Mouse (Mus musculus) heart, postnatal 0 days (tissue): Measurements from ENCODE around the gene Vtn. TPM values are rescaled to one million over a fixed set of nuclear protein-coding genes. Genes with fewer than 3 reads are reported as not detected.
"Not testable (repeated sequence)": the region's sequence is repeated elsewhere in the genome, so short reads cannot be mapped to it uniquely, and the experiment has no call there.

Experiments
- ATAC-seq: fragments of 200-750 bp; cut with Nextera tagmentation; 2 replicates; pipeline ENCODE4 v1.8.0; 2017; ENCODE audit warnings: low read depth, moderate number of reproducible peaks, moderate library complexity; ENCODE audit not compliant: insufficient read depth
- DNase-seq: peaks from one replicate; pipeline ENCODE4 v3.0.0-alpha.2; 2016; ENCODE audit warnings: low spot score
- H3K27ac ChIP-seq: fragments of 300-500 bp; sonication (generic); 2 replicates; pipeline ENCODE4 v1.5.1; 2014; ENCODE audit warnings: low read depth, mild to moderate bottlenecking
- H3K27me3 ChIP-seq: fragments of 300-500 bp; sonication (generic); 2 replicates; pipeline ENCODE4 v1.6.1; 2014; ENCODE audit warnings: low read length, mixed read lengths; ENCODE audit not compliant: control insufficient read depth, insufficient read depth
- H3K36me3 ChIP-seq: fragments of 300-500 bp; sonication (generic); replicated peaks from 2 replicates; pipeline ENCODE4 v1.6.1; 2014; ENCODE audit warnings: low read length, mixed read lengths; ENCODE audit not compliant: control insufficient read depth, insufficient read depth
- H3K4me1 ChIP-seq: fragments of 300-500 bp; sonication (generic); 2 replicates; pipeline ENCODE4 v1.6.1; 2014; ENCODE audit warnings: antibody characterized with exemption; ENCODE audit not compliant: control insufficient read depth, insufficient read depth
- H3K4me2 ChIP-seq: fragments of 300-500 bp; sonication (generic); 2 replicates; pipeline ENCODE4 v1.6.1; 2014; ENCODE audit warnings: low read depth, mild to moderate bottlenecking, low read length, moderate library complexity
- H3K4me3 ChIP-seq: fragments of 300-500 bp; sonication (generic); 2 replicates; pipeline ENCODE4 v1.5.1; 2014; ENCODE audit warnings: low read depth, low read length
- H3K9ac ChIP-seq: fragments of 300-500 bp; sonication (generic); replicated peaks from 2 replicates; pipeline ENCODE4 v1.6.1; 2014; ENCODE audit warnings: low read depth, low read length, mixed read lengths
- H3K9me3 ChIP-seq: fragments of 300-500 bp; sonication (generic); replicated peaks from 2 replicates; pipeline ENCODE4 v1.6.1; 2016; ENCODE audit warnings: low read length; ENCODE audit not compliant: control insufficient read depth
- CTCF ChIP-seq: IDR thresholded peaks from 2 replicates; pipeline ENCODE4 v1.5.1; 2016; ENCODE audit warnings: antibody characterized with exemption, control low read depth, low read depth
- EP300 ChIP-seq: IDR thresholded peaks from 2 replicates; pipeline ENCODE4 v1.6.1; 2016; ENCODE audit warnings: antibody characterized with exemption, low read depth
- WGBS: fragments of 180-500 bp; shearing (Covaris S2); extraction: QIAGEN DNeasy Blood & Tissue Kit; methylation state at CpG from one replicate; pipeline ENCODE4 v1.1.7; 2014; 5-methylcytosine and 5-hydroxymethylcytosine counted together
- polyA plus RNA-seq: library from polyadenylated mRNA; unstranded; fragments of >200 nt; fragmentation: Nextera tagmentation; extraction: Ambion mirVana; gene quantifications from 2 replicates; pipeline ENCODE4 v1.2.1, GENCODE M21; 2015
- total RNA-seq: library from RNA; depleted of rRNA; stranded (reverse); fragments of >200 nt; gene quantifications from 2 replicates; pipeline ENCODE4 v1.2.3, GENCODE M21; 2014; ENCODE audit warnings: low replicate concordance

Gene Vtn
- total and polyA plus RNA-seq, 2 experiments from 2014 or later, result 0.73 to 2.7 TPM

DNA sequence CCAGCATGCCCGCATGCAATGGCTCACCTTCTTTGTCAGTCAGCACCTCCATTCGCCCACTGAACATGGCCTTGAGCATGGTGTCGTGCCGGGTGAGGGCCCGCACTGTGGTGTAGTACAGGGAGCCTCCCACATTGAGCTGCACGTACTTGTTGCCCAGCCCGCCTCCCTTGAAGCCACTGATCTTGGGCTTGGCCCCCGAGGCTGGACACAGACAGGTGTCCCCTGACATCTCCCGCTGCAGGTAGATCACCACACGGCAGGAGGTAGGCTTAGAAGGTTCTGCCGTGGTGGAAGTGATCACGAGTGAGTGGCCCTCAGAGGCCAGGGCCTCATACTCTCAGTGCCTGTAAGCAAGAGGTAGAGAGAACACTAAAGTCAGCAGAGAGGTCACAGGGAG lies 31.1 kb downstream of the Vtn start:
- ATAC-seq (no peak), DNase-seq (no peak)
- 86% methylated on average over 12 of the region's 12 CpGs for WGBS
- Histone ChIP-seq H3K4me3 (no peak overlapping the region), H3K36me3 (peaks cover 57% of the 10 kb centered on the region), H3K9me3 (no peaks in the 10 kb centered on the region), H3K4me2 (peak overlapping the region; percentile 15; the same call in 1 of the 2 replicates), H3K4me1 (peaks cover 6% of the 10 kb centered on the region), H3K9ac (no peak overlapping the region), H3K27me3 (no peaks in the 10 kb centered on the region), H3K27ac (peak overlapping the region; percentile 79)
- TF ChIP-seq EP300, result no peak
- TF ChIP-seq CTCF, result no peak

DNA sequence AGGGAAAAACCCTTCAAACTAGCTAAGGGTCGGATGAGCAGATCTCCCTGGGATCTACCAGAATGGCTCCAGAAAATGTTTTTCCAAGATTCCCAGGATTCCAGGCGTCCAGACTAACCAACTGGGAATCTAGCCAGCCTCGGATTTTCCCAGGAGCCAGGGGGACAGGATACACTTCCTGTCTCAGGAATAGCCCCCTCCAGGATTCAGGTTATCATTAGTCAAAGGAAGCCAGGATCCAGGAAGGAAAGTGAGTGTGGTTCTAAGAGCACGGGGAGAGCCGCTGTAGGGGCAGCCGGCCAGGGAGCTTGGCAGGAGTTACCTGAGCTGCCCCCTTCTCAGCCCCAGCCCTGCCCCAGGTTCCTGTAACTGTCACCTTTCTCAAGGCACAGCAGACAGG lies 32.2 kb downstream of the Vtn start:
- Histone ChIP-seq H3K36me3 (peaks cover 47% of the 10 kb centered on the region), H3K4me1 (peaks cover 11% of the 10 kb centered on the region), H3K9me3 (no peaks in the 10 kb centered on the region), H3K27ac (peak overlapping the region; percentile 79), H3K27me3 (no peaks in the 10 kb centered on the region), H3K4me2 (peak overlapping the region; percentile 15; the same call in 1 of the 2 replicates), H3K9ac (peak overlapping the region; percentile 15; the same call in 1 of the 2 replicates), H3K4me3 (no peak overlapping the region)
- DNase-seq, result peak; percentile 61
- TF ChIP-seq CTCF (no peak), EP300 (peak; percentile 80)
- WGBS, result 51% methylated on average over 6 of the region's 6 CpGs
- ATAC-seq, result peak; percentile 6; the same call in 1 of the 2 replicates

DNA sequence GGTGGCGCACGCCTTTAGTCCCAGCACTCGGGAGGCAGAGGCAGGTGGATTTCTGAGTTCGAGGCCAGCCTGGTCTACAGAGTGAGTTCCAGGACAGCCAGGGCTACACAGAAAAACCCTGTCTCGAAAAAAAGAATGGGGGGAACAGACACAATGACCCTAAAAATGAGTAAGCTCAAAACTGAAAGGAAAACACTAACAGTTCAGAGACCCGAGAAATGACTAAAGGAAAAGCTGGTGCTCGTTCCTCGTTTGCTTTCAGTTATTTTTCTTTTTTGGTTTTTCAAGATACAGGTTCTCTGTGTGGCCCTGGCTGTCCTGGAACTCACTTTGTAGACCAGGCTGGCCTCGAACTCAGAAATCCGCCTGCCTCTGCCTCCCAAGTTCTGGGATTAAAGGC lies 32.6 kb downstream of the Vtn start:
- Histone ChIP-seq H3K9ac (0 out of 2 replicates have a peak overlapping the region, but pooled peaks have one; percentile 15), H3K4me2 (0 out of 2 replicates have a peak overlapping the region, but pooled peaks have one; percentile 6), H3K36me3 (peaks cover 42% of the 10 kb centered on the region), H3K27ac (peak overlapping the region; percentile 79), H3K4me1 (peaks cover 11% of the 10 kb centered on the region)
- not testable (repeated sequence) for H3K4me3 ChIP-seq, DNase-seq, H3K9me3 ChIP-seq, ATAC-seq, H3K27me3 ChIP-seq
- 80% methylated on average over 6 of the region's 10 CpGs for WGBS

DNA sequence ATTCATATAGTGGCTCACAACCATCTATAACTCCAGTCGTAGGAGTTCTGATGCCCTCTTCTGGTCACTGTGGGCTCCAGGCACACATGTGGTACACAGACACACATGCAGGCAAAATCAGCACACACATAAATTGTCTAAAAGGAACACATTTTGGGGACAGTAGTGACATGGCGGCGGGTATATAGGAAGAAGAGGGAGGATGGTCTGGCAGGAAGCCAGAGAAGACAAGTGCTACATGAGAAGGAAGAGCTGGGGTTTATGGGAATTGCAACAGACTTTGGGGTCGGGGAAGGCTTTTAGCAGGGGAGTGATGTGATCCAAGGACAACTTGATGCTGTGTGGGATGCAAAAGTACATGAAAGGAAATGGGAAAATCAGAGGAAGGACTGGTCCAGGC lies 35.6 kb downstream of the Vtn start:
- peak overlapping the region; percentile 82 for H3K4me3 ChIP-seq
- peak overlapping the region; percentile 92 for H3K27ac ChIP-seq
- H3K27me3 ChIP-seq, result no peaks in the 10 kb centered on the region
- H3K9me3 ChIP-seq, result no peaks in the 10 kb centered on the region
- TF ChIP-seq EP300 (no peak), CTCF (no peak)
- DNase-seq (no peak), ATAC-seq (no peak)
- H3K9ac ChIP-seq, result no peak overlapping the region
- H3K4me2 ChIP-seq, result peak overlapping the region; percentile 83
- peaks cover 29% of the 10 kb centered on the region for H3K36me3 ChIP-seq
- peaks cover 24% of the 10 kb centered on the region for H3K4me1 ChIP-seq
- 70% methylated on average over 4 of the region's 4 CpGs for WGBS

GRCm38 (mm10) chr11:78535376-78536079 lies 36.6 kb downstream of the Vtn start:
- peak overlapping the region; percentile 83 for H3K4me2 ChIP-seq
- no peaks in the 10 kb centered on the region for H3K9me3 ChIP-seq
- peaks cover 29% of the 10 kb centered on the region for H3K36me3 ChIP-seq
- H3K4me1 ChIP-seq, result peaks cover 24% of the 10 kb centered on the region
- peak overlapping the region; percentile 92 for H3K27ac ChIP-seq
- H3K9ac ChIP-seq, result peak overlapping the region; percentile 61
- WGBS, result under 1% methylated on average over 23 of the region's 23 CpGs
- TF ChIP-seq CTCF, result no peak
- TF ChIP-seq EP300, result no peak
- H3K4me3 ChIP-seq, result peak overlapping the region; percentile 82
- ATAC-seq (peak; percentile 9; the same call in 1 of the 2 replicates), DNase-seq (peak; percentile 87)
- H3K27me3 ChIP-seq, result no peaks in the 10 kb centered on the region
